ENCODE assay signal across 17 mouse cellular contexts in genomic region chr11:85013121-85013520, GRCm38 (mm10). TPM values are rescaled to one million over a fixed set of nuclear protein-coding genes. Genes with fewer than 3 reads are reported as not detected.
DNase-seq lines count a peak whose midpoint lies in the region; TF ChIP-seq lines count a peak whose summit lies in the region.
"Had no signal": no experiment of that assay in that cellular context is flagged by ENCODE, and none has a peak within 500 bp of the region (broad histone marks: within the 10 kb centered on the region; RNA-seq: fewer than 3 reads in every experiment).

No protein-coding gene starts in this region.

- H3K4me1 ChIP-seq in CH12.LX (ENCODE audit: control insufficient read depth in 1 of 2, insufficient read depth in 2 of 2) = no peaks in the 10 kb centered on the region
- H3K4me1 ChIP-seq: embryonic facial prominence, embryonic 12.5 days; forebrain, embryonic 10.5 days had no signal

- dilution Hi-C loops in CH12.LX (cut with MboI; ENCODE audit: extremely low pct_ligation_motif_present, extremely low pct_unique_long_range_greater_than_20kb, low sequenced_read_pairs) = no loop called here

- peak; percentile 39; the same call in 1 of the 2 replicates for TF ChIP-seq CTCF in layer of hippocampus, adult 2 months (conservative IDR thresholded peaks at IDR 0.05)
- TF ChIP-seq CTCF in CH12.LX (conservative IDR thresholded peaks at IDR 0.05 in 1 of 2, IDR thresholded peaks at IDR 0.05 in 1 of 2; ENCODE audit: low read depth in 2 of 2, low read length in 2 of 2) = peak; percentile 16 to 52; a peak in 2 of 4 replicates

- peak; percentile 51 for TF ChIP-seq RAD21 in CH12.LX (IDR thresholded peaks at IDR 0.05; ENCODE audit: low read depth, low read length)

- H3K4me3 ChIP-seq in layer of hippocampus, adult 2 months = no peak overlapping the region
- H3K4me3 ChIP-seq in CH12.LX (replicated peaks in 1 of 3; ENCODE audit: low read depth in 2 of 3, low read length in 2 of 3, poor library complexity in 1 of 3) = no peak overlapping the region
- H3K4me3 ChIP-seq: embryonic facial prominence, embryonic 12.5 days; forebrain, embryonic 10.5 days; heart, adult 2 months had no signal

- H3K79me2 ChIP-seq in CH12.LX (replicated peaks; ENCODE audit: control insufficient read depth, extremely low read depth, insufficient read depth, poor library complexity, severe bottlenecking) = no peaks in the 10 kb centered on the region

- no peak overlapping the region for H3K27ac ChIP-seq in layer of hippocampus, adult 2 months
- no peak overlapping the region for H3K27ac ChIP-seq in CH12.LX (ENCODE audit: insufficient read depth, low read depth)
- H3K27ac ChIP-seq: embryonic facial prominence, embryonic 12.5 days; forebrain, embryonic 10.5 days; heart, adult 2 months had no signal

- no peak overlapping the region for H3K4me2 ChIP-seq in CH12.LX (ENCODE audit: insufficient read depth, low read depth, poor library complexity, severe bottlenecking)
- H3K4me2 ChIP-seq: embryonic facial prominence, embryonic 12.5 days had no signal

- DNase-seq in layer of hippocampus, adult 2 months (ENCODE audit: low spot score in 2 of 2) = no peak
- no peak for DNase-seq in layer of hippocampus, postnatal 10 days (ENCODE audit: low spot score in 2 of 2)
- DNase-seq in CH12.LX (ENCODE audit: extremely low read depth) = peak; percentile 25
- DNase-seq in NIH3T3 (ENCODE audit: low read depth) = peak; percentile 34
- peak; percentile 2 for DNase-seq in embryo, embryonic 9.5 days (ENCODE audit: extremely low spot score)
- DNase-seq in urinary bladder, postnatal 25 days (ENCODE audit: low spot score) = no peak
- no peak for DNase-seq in gastrocnemius, adult 18-20 months (ENCODE audit: low spot score)
- DNase-seq: adrenal gland, postnatal 10 days; cerebellum, adult 18-20 months; heart, adult 2 months; heart, postnatal 36 days; lung, postnatal 36 days; thymus, postnatal 36 days had no signal

- TF ChIP-seq EP300 in CH12.LX (IDR thresholded peaks at IDR 0.05; ENCODE audit: low read length) = no peak

- peaks cover 8 to 30% of the 10 kb centered on the region in 2 experiments for H3K36me3 ChIP-seq in CH12.LX (replicated peaks in 1 of 2; ENCODE audit: control insufficient read depth in 1 of 2, insufficient read depth in 1 of 2, low read length in 1 of 2)

- H3K9me3 ChIP-seq in CH12.LX (replicated peaks; ENCODE audit: low read length) = no peaks in the 10 kb centered on the region
- H3K9me3 ChIP-seq: embryonic facial prominence, embryonic 12.5 days; forebrain, embryonic 10.5 days had no signal

- no peaks in the 10 kb centered on the region for H3K27me3 ChIP-seq in CH12.LX (replicated peaks)
- H3K27me3 ChIP-seq: embryonic facial prominence, embryonic 12.5 days had no signal

- in situ Hi-C loops in CH12.LX (cut with MboI; ENCODE audit: low pct_ligation_motif_present, low pct_unique_long_range_greater_than_20kb, low sequenced_read_pairs) = no loop called here

- TF ChIP-seq POLR2A in CH12.LX (IDR thresholded peaks at IDR 0.05; ENCODE audit: low read depth, low read length) = no peak

- no peak overlapping the region for H3K9ac ChIP-seq in CH12.LX (ENCODE audit: insufficient read depth, low read depth)
- H3K9ac ChIP-seq: embryonic facial prominence, embryonic 12.5 days had no signal

TF ChIP-seq in CH12.LX, 34 proteins besides CTCF, POLR2A, EP300 and RAD21:
- TF ChIP-seq ETS1 (conservative IDR thresholded peaks at IDR 0.05; ENCODE audit: low read depth, low read length) = no peak
- TF ChIP-seq SMC3 (IDR thresholded peaks at IDR 0.05; ENCODE audit: low read depth, low read length) = peak; percentile 39

RNA-seq across cellular contexts. Expression of gene Car4, which starts 55.5 kb away (rescaled TPM):
- total RNA-seq in layer of hippocampus, adult 2 months (2021) = 10 to 100 TPM; 67.0 to 73.9 TPM
- total RNA-seq in layer of hippocampus, postnatal 10 days (2021) = 10 to 100 TPM; 56.8 to 63.0 TPM
- total RNA-seq in CH12.LX (2012; rRNA removed) (not detected in 2 replicates), CH12.LX (2014; rRNA removed) (not detected in 2 replicates)
- not detected in 2 replicates for polyA plus RNA-seq in CH12.LX (2012; ENCODE audit: insufficient read length, low read depth)
- 1 to 10 TPM; 4.8 to 5.8 TPM for total RNA-seq in gastrocnemius, adult 18-20 months (2021)
- total RNA-seq: liver, adult 2 months; neutrophil, adult 5-6 weeks had no signal

Comparison
In these comparisons a context has a peak if more than half of its experiments do, and no peak if none do; other contexts are left out.
1. DNase-seq: peak in CH12.LX (single experiment), NIH3T3 (single experiment) and embryo, embryonic 9.5 days (single experiment); none in layer of hippocampus, adult 2 months (0 of 2), layer of hippocampus, postnatal 10 days (0 of 2), urinary bladder, postnatal 25 days (single experiment) and gastrocnemius, adult 18-20 months (single experiment).
2. RNA of gene Car4, which starts 55.5 kb away (total RNA-seq): 67.0 to 73.9 TPM in layer of hippocampus, adult 2 months and 56.8 to 63.0 TPM in layer of hippocampus, postnatal 10 days; 4.8 to 5.8 TPM in gastrocnemius, adult 18-20 months and not detected in CH12.LX; every median in the first group is over 4 times any median in the second.